Mouse (Mus musculus): Measurements from ENCODE around the gene Ptprf.

GRCm38 (mm10) chr4:118206918-118207640 lies 84.1 kb downstream of the Ptprf start:
- TF ChIP-seq EP300 (IDR thresholded peaks at IDR 0.05; ENCODE audit: insufficient read depth, low read depth, low read length) (no peak), POLR2A (IDR thresholded peaks at IDR 0.05; ENCODE audit: insufficient read depth, low read depth, low read length) (no peak)

Data from heart, adult 2 months (tissue).